Mouse (Mus musculus): ENCODE measurements at regions not wholly inside any gene's neighbourhood (a gene's known extent, or its start where the extent isn't known, plus 50 kb on each side); places are given as distances from the start of the nearest gene placed in this dataset.

DNA sequence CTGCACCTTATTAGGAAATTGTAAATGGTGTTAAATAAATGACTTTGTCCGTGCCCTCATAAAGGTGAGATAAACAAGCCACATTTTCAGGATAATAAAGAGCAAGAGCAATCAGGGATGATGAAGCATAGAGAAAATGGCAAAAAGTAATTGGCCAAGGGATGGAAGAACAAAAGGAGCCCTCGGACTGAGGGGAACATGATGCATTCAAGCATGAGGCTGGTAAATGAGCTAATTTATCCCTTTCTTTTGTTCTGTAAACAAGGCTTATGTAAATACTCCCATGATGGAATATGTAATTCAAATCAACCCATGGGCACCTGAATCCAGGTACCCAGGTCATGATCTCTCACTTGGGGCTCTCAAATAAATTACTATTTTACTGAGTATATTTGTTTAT lies 166.8 kb downstream of the Gm12728 start:
- no peak for ATAC-seq (replicated peaks; ENCODE audit: insufficient number of reproducible peaks, low FRiP score, low TSS enrichment, poor library complexity, severe bottlenecking)

DNA sequence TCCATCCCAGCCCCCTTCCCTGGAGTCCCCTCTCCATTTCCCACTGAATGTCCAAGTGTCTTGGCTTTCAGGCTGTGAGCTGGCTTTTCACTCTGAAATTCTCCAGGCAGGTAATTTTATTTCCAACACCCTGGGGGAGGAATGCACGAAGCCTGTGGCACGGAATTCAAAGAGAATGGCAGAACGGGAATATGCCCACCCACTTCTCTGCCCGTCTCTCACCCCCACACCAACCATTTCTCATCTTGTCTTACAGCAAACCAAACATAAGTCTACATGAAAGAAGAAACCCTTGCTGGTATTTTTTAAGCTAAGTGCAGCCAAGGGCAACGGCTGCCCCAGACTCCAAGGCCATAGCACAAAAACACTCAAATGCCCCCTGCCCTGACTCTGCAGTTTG lies 168.7 kb downstream of the Gm12728 start:
- ATAC-seq (replicated peaks; ENCODE audit: insufficient number of reproducible peaks, low FRiP score, low TSS enrichment, poor library complexity, severe bottlenecking): no peak

GRCm38 (mm10) chr4:105961686-105962360 lies 172.2 kb downstream of the Gm12728 start:
- ATAC-seq (replicated peaks; ENCODE audit: insufficient number of reproducible peaks, low FRiP score, low TSS enrichment, poor library complexity, severe bottlenecking): no peak

DNA sequence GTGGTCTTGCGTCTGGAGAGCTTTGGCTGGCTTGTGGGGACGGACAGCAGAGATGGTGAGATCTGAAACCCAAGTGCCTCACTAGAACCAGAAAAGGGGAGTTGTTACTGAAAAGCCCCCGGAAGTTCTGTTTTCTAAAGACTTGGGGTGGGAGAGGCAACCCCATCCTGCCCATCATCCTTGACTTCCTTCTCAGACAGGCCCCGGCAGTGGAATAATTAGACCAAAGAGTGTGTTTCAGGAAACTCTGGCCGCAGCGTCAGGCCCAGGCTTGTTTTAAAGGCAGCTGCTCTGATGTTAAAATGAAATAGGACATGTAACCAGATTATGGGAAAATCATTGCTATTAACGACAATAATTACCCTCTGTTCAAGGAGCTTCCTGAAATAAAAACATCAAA lies 172.9 kb downstream of the Gm12728 start:
- no peak for ATAC-seq (replicated peaks; ENCODE audit: insufficient number of reproducible peaks, low FRiP score, low TSS enrichment, poor library complexity, severe bottlenecking)

- no peak for ATAC-seq (replicated peaks; ENCODE audit: insufficient number of reproducible peaks, low FRiP score, low TSS enrichment, poor library complexity, severe bottlenecking)
Measured at GRCm38 (mm10) chr4:105968324-105968723, 178.7 kb downstream of the Gm12728 start.

- ATAC-seq (replicated peaks; ENCODE audit: insufficient number of reproducible peaks, low FRiP score, low TSS enrichment, poor library complexity, severe bottlenecking): no peak
Measured at GRCm38 (mm10) chr4:105969628-105970027, 180.0 kb downstream of the Gm12728 start.

GRCm38 (mm10) chr4:105970056-105970455 lies 180.4 kb downstream of the Gm12728 start:
- no peak for ATAC-seq (replicated peaks; ENCODE audit: insufficient number of reproducible peaks, low FRiP score, low TSS enrichment, poor library complexity, severe bottlenecking)

- ATAC-seq (replicated peaks; ENCODE audit: insufficient number of reproducible peaks, low FRiP score, low TSS enrichment, poor library complexity, severe bottlenecking): no peak
Measured at GRCm38 (mm10) chr4:105972736-105973135, 183.1 kb downstream of the Gm12728 start.

DNA sequence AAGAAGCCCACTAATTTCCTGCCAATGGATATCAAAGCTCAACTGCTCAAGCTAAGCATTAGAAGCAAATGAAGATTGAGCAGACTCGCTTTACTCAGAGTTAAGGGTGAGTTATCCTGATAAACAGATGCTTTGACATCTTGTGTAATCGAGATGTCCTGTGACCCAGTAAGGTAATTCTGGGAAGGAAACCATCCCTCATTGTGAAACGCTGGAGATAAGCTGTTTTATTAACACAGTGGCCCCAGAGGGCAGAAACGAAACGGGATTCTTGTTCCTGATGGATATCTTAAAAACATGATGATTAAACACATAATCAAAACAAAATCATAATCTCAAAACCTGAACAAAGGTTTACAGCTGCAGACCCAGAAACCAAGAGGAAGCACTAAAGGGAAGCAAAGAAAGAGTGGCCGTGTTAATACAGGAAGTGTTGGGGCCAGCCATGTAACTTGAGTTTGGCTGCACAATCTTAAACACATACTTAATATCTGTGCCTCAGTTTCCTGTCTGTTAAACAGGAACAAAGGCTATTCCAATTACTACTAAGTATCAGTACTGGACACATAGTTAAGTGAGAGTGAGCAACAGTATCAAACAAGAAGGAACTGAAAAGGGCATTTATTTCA lies 184.2 kb downstream of the Gm12728 start:
- ATAC-seq (replicated peaks; ENCODE audit: insufficient number of reproducible peaks, low FRiP score, low TSS enrichment, poor library complexity, severe bottlenecking): no peak

- no peak for ATAC-seq (replicated peaks; ENCODE audit: insufficient number of reproducible peaks, low FRiP score, low TSS enrichment, poor library complexity, severe bottlenecking)
Measured at GRCm38 (mm10) chr4:105974948-105975347, 185.3 kb downstream of the Gm12728 start.

GRCm38 (mm10) chr4:105979048-105979447 lies 189.4 kb downstream of the Gm12728 start:
- ATAC-seq (replicated peaks; ENCODE audit: insufficient number of reproducible peaks, low FRiP score, low TSS enrichment, poor library complexity, severe bottlenecking): no peak

- ATAC-seq (replicated peaks; ENCODE audit: insufficient number of reproducible peaks, low FRiP score, low TSS enrichment, poor library complexity, severe bottlenecking): no peak
Measured at GRCm38 (mm10) chr4:105983018-105983417, 193.3 kb downstream of the Gm12728 start.

- no peak for ATAC-seq (replicated peaks; ENCODE audit: insufficient number of reproducible peaks, low FRiP score, low TSS enrichment, poor library complexity, severe bottlenecking)
Measured at GRCm38 (mm10) chr4:105987963-105988602, 198.4 kb downstream of the Gm12728 start.

DNA sequence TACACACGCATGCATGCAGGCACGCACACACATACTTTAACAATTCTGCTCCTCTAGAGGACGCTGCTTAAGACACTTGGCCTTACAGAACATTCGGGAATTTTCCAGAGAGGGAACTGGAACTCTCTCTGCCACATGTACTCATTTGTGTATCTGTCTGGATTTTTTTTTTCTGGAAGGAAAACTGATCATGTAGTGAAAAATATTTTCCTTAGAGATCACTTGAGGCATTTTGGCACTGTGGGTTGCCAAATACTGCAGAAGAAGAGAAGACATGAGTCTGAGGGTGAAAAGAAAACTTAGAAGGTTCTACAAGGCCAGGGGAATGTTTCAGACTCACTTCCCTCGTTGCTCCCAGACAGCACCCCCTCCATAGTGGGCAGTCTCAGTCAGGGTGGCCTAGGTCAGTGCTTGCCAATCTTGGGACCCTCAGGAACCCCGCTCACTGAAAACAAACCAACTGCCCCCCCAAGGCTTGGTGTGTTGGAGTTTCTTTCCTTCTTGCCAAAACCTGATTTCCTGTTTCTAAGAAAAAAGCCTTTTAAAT lies 203.0 kb downstream of the Gm12728 start:
- ATAC-seq (replicated peaks; ENCODE audit: insufficient number of reproducible peaks, low FRiP score, low TSS enrichment, poor library complexity, severe bottlenecking): no peak

- ATAC-seq (replicated peaks; ENCODE audit: insufficient number of reproducible peaks, low FRiP score, low TSS enrichment, poor library complexity, severe bottlenecking): no peak
Measured at GRCm38 (mm10) chr4:105994390-105994798, 204.7 kb downstream of the Gm12728 start.

- no peak for ATAC-seq (replicated peaks; ENCODE audit: insufficient number of reproducible peaks, low FRiP score, low TSS enrichment, poor library complexity, severe bottlenecking)
Measured at GRCm38 (mm10) chr4:105996060-105996459, 206.4 kb downstream of the Gm12728 start.

DNA sequence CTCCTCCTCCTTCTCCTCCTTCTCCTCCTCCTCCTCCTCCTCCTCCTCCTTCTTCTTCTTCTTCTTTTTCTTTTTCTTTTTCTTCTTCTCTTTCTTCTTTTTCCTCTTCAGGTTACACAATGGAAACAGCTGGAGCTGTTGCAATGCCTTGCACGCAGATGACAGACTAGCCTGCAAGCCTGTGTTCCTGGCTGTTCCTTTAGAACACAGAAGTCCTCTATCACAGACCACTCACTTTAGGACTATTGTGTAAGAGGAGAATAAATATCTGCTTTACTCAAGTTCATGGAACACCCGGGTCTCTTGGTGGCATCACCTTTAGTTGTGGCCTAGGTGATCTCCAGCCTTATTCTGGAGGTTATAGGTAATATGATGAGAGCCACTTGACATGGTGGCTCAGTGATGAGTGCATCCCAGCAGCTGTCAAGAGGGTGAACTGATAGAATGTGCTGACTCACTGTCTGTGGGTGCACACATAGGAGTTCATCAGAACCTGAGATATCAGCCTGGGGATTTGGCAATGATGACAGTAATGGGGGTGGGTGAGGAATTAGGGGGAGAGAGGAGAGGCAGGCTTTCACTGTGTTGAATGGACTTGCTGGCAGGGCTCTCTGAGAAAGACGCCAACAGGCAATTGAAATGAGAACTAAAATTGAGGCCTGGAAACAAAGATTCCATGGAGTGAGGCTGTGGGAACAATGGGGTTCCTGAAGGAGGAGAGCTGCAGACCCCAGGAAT lies 207.4 kb downstream of the Gm12728 start:
- ATAC-seq (replicated peaks; ENCODE audit: insufficient number of reproducible peaks, low FRiP score, low TSS enrichment, poor library complexity, severe bottlenecking): no peak

- no peak for ATAC-seq (replicated peaks; ENCODE audit: insufficient number of reproducible peaks, low FRiP score, low TSS enrichment, poor library complexity, severe bottlenecking)
Measured at GRCm38 (mm10) chr4:106002516-106002915, 212.8 kb downstream of the Gm12728 start.

DNA sequence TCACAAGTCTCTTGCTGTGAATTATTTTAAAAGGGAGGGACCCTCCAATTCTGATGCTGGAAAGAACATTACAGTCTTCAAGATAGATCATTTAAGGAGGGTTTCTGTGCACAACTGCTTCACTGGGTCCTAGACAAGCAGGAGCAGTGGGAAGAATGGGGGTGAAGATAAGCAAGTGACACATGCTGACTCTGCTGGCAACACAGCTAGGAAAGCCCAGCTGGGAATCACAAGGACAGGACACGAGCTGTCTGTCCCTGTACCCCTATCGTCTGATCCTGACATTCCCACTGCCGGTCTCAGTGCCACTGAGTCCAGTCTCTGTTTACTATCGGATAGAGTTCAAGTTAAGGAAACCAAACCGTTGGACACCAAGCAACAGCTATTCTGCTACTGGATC lies 216.3 kb downstream of the Gm12728 start:
- no peak for ATAC-seq (replicated peaks; ENCODE audit: insufficient number of reproducible peaks, low FRiP score, low TSS enrichment, poor library complexity, severe bottlenecking)

Measured in monocyte, adult 5-6 weeks (primary cell).